Mouse (Mus musculus) lung, embryonic 16.5 days (tissue): ENCODE results near the gene Cd72. TPM values are rescaled to one million over a fixed set of nuclear protein-coding genes. Genes with fewer than 3 reads are reported as not detected.

Experiments
- ATAC-seq: fragments of 200-750 bp; cut with Nextera tagmentation; 2 replicates; pipeline ENCODE4 v1.8.0; 2017; ENCODE audit warnings: low read depth, mild to moderate bottlenecking, moderate library complexity
- H3K27ac ChIP-seq: fragments of 300-500 bp; sonication (generic); 2 replicates; pipeline ENCODE4 v1.5.1; 2014; ENCODE audit warnings: mild to moderate bottlenecking, control low read depth, low read length
- H3K27me3 ChIP-seq: fragments of 300-500 bp; sonication (generic); 2 replicates; pipeline ENCODE4 v1.6.1; 2014; ENCODE audit warnings: low read depth, low read length, mixed read lengths; ENCODE audit not compliant: control insufficient read depth, insufficient read depth
- H3K36me3 ChIP-seq: fragments of 300-500 bp; sonication (generic); 2 replicates; pipeline ENCODE4 v1.6.1; 2014; ENCODE audit warnings: low read length; ENCODE audit not compliant: control insufficient read depth, insufficient read depth
- H3K4me1 ChIP-seq: fragments of 300-500 bp; sonication (generic); replicated peaks from 2 replicates; pipeline ENCODE4 v1.6.1; 2014; ENCODE audit warnings: low read length, mixed read lengths; ENCODE audit not compliant: control insufficient read depth, insufficient read depth
- H3K4me2 ChIP-seq: fragments of 300-500 bp; sonication (generic); 2 replicates; pipeline ENCODE4 v1.6.1; 2014; ENCODE audit warnings: low read depth, low read length, control low read depth
- H3K4me3 ChIP-seq: fragments of 300-500 bp; sonication (generic); 2 replicates; pipeline ENCODE4 v1.5.1; 2014; ENCODE audit warnings: mild to moderate bottlenecking, low read length, control low read depth
- H3K9ac ChIP-seq: fragments of 300-500 bp; sonication (generic); 2 replicates; pipeline ENCODE4 v1.6.1; 2014; ENCODE audit warnings: low read length, control low read depth
- H3K9me3 ChIP-seq: fragments of 300-500 bp; sonication (generic); 2 replicates; pipeline ENCODE4 v1.6.1; 2016; ENCODE audit warnings: low read length; ENCODE audit not compliant: control insufficient read depth
- WGBS: fragments of 180-500 bp; shearing (Covaris S2); extraction: QIAGEN DNeasy Blood & Tissue Kit; methylation state at CpG from one replicate; pipeline ENCODE4 v1.1.7; 2014; 5-methylcytosine and 5-hydroxymethylcytosine counted together
- polyA plus RNA-seq: library from polyadenylated mRNA; unstranded; fragments of >200 nt; fragmentation: Nextera tagmentation; extraction: Ambion mirVana; gene quantifications from 2 replicates; pipeline ENCODE4 v1.2.1, GENCODE M21; 2015

Gene Cd72
- polyA plus RNA-seq, 1 experiment from 2014 or later: 2.0 TPM

- H3K36me3 ChIP-seq: no peaks in the 10 kb centered on the region
- 60% methylated on average over 7 of the region's 7 CpGs for WGBS
- no peak overlapping the region for H3K4me3 ChIP-seq
- H3K9me3 ChIP-seq: no peaks in the 10 kb centered on the region
- H3K27ac ChIP-seq: no peak overlapping the region
- H3K9ac ChIP-seq: no peak overlapping the region
- H3K4me2 ChIP-seq: no peak overlapping the region
- no peak for ATAC-seq
- no peaks in the 10 kb centered on the region for H3K27me3 ChIP-seq
- peaks cover 3% of the 10 kb centered on the region; the same call in 1 of the 2 replicates for H3K4me1 ChIP-seq
Observed at GRCm38 (mm10) chr4:43481894-43482456, 27.5 kb upstream of the Cd72 start.

- H3K27me3 ChIP-seq: no peaks in the 10 kb centered on the region
- ATAC-seq: no peak
- H3K4me1 ChIP-seq: peaks cover 3% of the 10 kb centered on the region; the same call in 1 of the 2 replicates
- H3K4me3 ChIP-seq: no peak overlapping the region
- WGBS: 77% methylated on average over 5 of the region's 5 CpGs
- H3K4me2 ChIP-seq: no peak overlapping the region
- H3K9ac ChIP-seq: no peak overlapping the region
- H3K27ac ChIP-seq: no peak overlapping the region
- H3K36me3 ChIP-seq: no peaks in the 10 kb centered on the region
- H3K9me3 ChIP-seq: no peaks in the 10 kb centered on the region
Observed at GRCm38 (mm10) chr4:43480985-43481384, 26.6 kb upstream of the Cd72 start.

GRCm38 (mm10) chr4:43478906-43479832 lies 24.7 kb upstream of the Cd72 start:
- ATAC-seq: no peak
- H3K4me1 ChIP-seq: peaks cover 3% of the 10 kb centered on the region; the same call in 1 of the 2 replicates
- H3K36me3 ChIP-seq: no peaks in the 10 kb centered on the region
- H3K4me3 ChIP-seq: peak overlapping the region; percentile 11; the same call in 1 of the 2 replicates
- H3K27me3 ChIP-seq: no peaks in the 10 kb centered on the region
- peak overlapping the region; percentile 46; the same call in 1 of the 2 replicates for H3K9ac ChIP-seq
- H3K4me2 ChIP-seq: peak overlapping the region; percentile 42
- no peak overlapping the region for H3K27ac ChIP-seq
- H3K9me3 ChIP-seq: no peaks in the 10 kb centered on the region
- 43% methylated on average over 24 of the region's 24 CpGs for WGBS

GRCm38 (mm10) chr4:43478534-43478858 lies 24.1 kb upstream of the Cd72 start:
- Histone ChIP-seq H3K27me3 (no peaks in the 10 kb centered on the region), H3K4me2 (peak overlapping the region; percentile 62), H3K36me3 (no peaks in the 10 kb centered on the region), H3K4me1 (peaks cover 3% of the 10 kb centered on the region; the same call in 1 of the 2 replicates), H3K27ac (peak overlapping the region; percentile 57), H3K9me3 (no peaks in the 10 kb centered on the region), H3K4me3 (peak overlapping the region; percentile 48), H3K9ac (peak overlapping the region; percentile 68)
- 52% methylated on average over 8 of the region's 8 CpGs for WGBS
- ATAC-seq: peak; percentile 32

- Histone ChIP-seq H3K4me3 (peak overlapping the region; percentile 48), H3K4me2 (peak overlapping the region; percentile 62), H3K9ac (peak overlapping the region; percentile 68), H3K9me3 (no peaks in the 10 kb centered on the region), H3K36me3 (no peaks in the 10 kb centered on the region), H3K4me1 (peaks cover 3% of the 10 kb centered on the region; the same call in 1 of the 2 replicates), H3K27me3 (no peaks in the 10 kb centered on the region), H3K27ac (peak overlapping the region; percentile 57)
- 14% methylated on average over 11 of the region's 11 CpGs for WGBS
- ATAC-seq: peak; percentile 92
Observed at GRCm38 (mm10) chr4:43477857-43478533, 23.6 kb upstream of the Cd72 start.

- no peaks in the 10 kb centered on the region for H3K36me3 ChIP-seq
- H3K9ac ChIP-seq: no peak overlapping the region
- H3K4me1 ChIP-seq: peaks cover 3% of the 10 kb centered on the region; the same call in 1 of the 2 replicates
- H3K9me3 ChIP-seq: no peaks in the 10 kb centered on the region
- H3K4me3 ChIP-seq: no peak overlapping the region
- 83% methylated on average over 6 of the region's 6 CpGs for WGBS
- ATAC-seq: no peak
- H3K27ac ChIP-seq: no peak overlapping the region
- no peak overlapping the region for H3K4me2 ChIP-seq
- no peaks in the 10 kb centered on the region for H3K27me3 ChIP-seq
Observed at GRCm38 (mm10) chr4:43476604-43477003, 22.2 kb upstream of the Cd72 start.

GRCm38 (mm10) chr4:43473636-43474035 lies 19.2 kb upstream of the Cd72 start:
- 58% methylated on average over 1 of the region's 1 CpGs for whole genome bisulfite sequencing
- no peak overlapping the region for H3K27ac ChIP-seq
- H3K9me3 ChIP-seq: no peaks in the 10 kb centered on the region
- H3K9ac ChIP-seq: no peak overlapping the region
- H3K4me1 ChIP-seq: peaks cover 3% of the 10 kb centered on the region; the same call in 1 of the 2 replicates
- H3K27me3 ChIP-seq: no peaks in the 10 kb centered on the region
- H3K4me3 ChIP-seq: no peak overlapping the region
- no peaks in the 10 kb centered on the region for H3K36me3 ChIP-seq
- no peak overlapping the region for H3K4me2 ChIP-seq
- ATAC-seq: no peak

- Histone ChIP-seq H3K27me3 (no peaks in the 10 kb centered on the region), H3K9ac (no peak overlapping the region), H3K36me3 (no peaks in the 10 kb centered on the region), H3K4me3 (no peak overlapping the region), H3K9me3 (no peaks in the 10 kb centered on the region), H3K4me2 (no peak overlapping the region), H3K4me1 (no peaks in the 10 kb centered on the region), H3K27ac (no peak overlapping the region)
- ATAC-seq: no peak
- WGBS: 84% methylated on average over 10 of the region's 10 CpGs
Observed at GRCm38 (mm10) chr4:43470301-43470700, 15.9 kb upstream of the Cd72 start.

GRCm38 (mm10) chr4:43466872-43467271 lies 12.4 kb upstream of the Cd72 start:
- H3K36me3 ChIP-seq: no peaks in the 10 kb centered on the region
- H3K9ac ChIP-seq: no peak overlapping the region
- ATAC-seq: no peak
- H3K27ac ChIP-seq: no peak overlapping the region
- WGBS: 78% methylated on average over 7 of the region's 7 CpGs
- H3K27me3 ChIP-seq: no peaks in the 10 kb centered on the region
- no peaks in the 10 kb centered on the region for H3K4me1 ChIP-seq
- H3K9me3 ChIP-seq: no peaks in the 10 kb centered on the region
- no peak overlapping the region for H3K4me2 ChIP-seq
- no peak overlapping the region for H3K4me3 ChIP-seq
